Mouse (Mus musculus): ENCODE data around the gene Samd4b.
A peak's percentile ranks its signal among the peaks of the same experiment; 100 is the strongest.
"Not testable (repeated sequence)": the region's sequence is repeated elsewhere in the genome, so short reads cannot be mapped to it uniquely, and the experiment has no call there.

The Samd4b gene

DNA sequence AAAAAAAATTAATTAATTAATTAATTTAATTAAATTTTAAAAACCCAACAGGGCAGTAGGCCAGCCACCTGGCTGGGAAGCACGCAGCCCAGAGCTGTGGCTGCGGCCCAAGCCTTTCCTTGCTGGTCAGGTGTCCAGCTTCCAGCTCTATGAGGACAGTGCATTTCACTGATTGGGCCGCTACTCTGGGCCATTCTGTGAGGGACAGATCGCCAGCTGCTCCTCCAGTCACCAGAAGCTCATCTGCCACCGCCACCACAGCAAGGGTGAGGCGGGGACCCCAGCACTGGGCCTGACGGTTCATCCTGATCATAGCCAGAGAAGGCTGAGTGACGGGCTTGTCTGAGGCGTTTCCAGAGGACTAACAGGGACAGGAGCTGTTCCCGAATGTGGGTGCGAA lies 36.0 kb downstream of the Samd4b start:
- DNase-seq (ENCODE audit: low read depth), result no peak

DNA sequence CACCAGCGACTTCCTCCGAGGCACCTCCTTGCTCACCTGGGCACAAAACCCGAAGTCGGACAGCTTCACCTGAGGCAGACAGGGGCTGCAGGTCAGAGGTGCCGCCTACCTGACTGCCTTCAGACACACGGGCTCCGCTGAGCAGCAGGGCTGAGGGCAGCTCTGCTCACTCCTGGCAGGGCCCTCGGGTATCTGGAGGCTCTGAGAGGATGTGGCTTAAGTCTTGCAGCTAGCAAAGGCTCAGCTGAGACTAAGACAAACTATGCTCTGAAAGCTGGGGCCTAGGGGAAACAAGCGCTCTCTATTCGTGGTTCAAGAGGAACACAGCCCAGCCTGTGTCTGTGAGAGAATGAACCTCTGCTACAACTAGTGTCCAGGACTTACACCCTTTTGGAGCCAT lies 37.1 kb downstream of the Samd4b start:
- no peak for DNase-seq (ENCODE audit: low read depth)

DNA sequence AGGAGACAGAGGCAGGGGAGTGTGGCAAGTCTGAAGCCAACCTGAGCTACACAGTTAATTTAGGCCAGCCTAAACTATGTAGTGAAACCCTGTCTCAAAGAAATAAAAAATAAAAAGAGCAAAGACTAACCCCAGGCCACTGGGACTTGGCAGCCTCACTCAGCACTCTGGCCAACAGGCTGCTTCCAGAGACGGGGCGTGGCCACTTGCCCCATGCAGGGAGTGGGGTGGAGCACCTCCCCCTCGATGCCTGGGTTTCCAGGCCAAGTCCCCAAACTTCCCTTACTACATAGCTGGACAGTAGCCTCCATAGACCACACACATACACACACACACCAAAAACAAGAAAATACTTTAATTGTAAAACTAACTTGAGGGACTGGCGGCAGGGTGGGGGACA lies 39.5 kb downstream of the Samd4b start:
- DNase-seq (ENCODE audit: low read depth), result no peak

DNA sequence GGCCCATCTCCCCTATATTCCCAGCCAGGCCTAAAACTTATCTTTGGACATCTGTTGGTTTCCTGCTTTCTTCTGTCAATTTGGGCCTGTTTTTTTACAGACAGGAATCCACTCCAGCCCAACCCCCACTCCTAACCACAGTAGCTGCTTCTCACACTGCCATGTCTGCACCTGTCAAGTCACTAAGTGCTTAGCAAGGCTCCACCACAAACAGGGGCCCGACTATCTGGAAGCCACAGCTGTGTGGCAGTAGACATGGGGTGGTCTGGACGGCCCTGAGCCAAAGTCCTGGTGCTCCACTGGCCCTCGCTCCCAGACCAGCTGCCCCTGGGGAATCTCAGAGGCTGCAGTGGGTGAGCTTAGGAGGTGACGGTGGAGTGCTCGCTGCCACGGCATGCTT lies 40.2 kb downstream of the Samd4b start:
- DNase-seq (ENCODE audit: low read depth), result peak; percentile 56

DNA sequence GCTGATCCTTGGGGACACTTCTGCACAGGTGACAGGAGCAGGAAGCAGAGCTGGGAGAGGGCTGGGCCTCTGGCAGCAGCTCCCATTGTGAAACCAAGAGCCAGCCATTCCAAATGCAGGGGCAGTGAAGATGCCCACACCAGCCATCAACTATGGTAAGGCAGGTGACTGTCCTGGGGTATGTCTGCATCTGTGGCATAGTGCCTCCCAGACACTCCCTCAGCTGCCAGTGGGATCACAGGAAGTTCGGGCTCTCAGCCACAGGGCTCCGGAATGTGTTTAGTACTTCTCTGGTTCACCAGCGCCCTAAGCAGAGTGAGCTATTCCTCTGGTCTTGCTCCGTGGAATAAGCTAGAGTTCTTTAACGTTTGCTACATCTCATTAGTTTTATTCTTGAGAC lies 40.9 kb downstream of the Samd4b start:
- no peak for DNase-seq (ENCODE audit: low read depth)

DNA sequence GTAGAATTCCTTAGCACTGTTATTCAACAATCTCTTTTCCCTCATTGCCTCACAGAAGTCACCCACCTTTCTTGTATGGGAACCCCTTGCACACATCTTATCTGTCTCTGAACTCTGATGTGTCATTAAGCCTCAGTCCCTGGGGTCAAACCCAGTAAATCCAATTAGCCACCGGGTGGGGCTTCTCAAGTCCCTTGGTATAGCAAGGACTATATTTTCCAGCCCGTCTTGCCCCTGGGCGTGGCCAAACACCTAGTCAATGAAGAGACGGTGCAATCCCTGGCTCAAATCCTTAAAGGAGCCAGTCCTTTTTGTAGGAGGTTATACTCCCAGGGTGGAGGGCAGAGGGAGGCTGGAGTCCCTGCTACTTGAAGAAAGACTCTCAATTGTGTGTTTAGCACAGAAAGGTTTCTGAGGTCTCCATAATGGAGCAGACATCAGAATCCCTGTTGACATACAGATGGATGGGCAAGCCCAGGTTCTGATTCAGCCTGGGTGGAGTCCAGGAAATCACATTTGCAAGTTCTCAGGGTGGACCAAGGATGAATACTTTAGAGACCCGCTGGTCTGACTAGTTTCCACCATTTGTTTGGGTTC lies 41.9 kb downstream of the Samd4b start:
- no peak for DNase-seq (ENCODE audit: low read depth)

DNA sequence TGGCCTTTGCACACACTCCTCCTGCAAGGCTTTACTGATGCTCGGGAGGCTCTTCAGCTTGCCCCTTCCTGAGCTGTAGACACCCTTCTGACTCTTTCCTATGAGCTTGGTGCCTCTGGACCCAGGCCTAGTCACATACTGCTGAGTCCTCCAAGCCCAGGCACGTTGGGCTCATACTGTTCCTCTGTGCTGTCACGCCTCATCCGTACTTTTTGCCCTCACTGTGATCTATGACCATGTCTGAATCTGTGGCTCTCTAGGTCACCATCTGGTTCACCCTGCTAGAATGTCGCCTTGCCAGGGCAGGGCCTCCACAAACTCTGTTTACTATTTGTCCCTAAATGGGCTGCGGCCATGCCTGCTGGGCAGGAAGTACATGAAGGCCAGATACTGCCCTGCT lies 44.9 kb downstream of the Samd4b start:
- no peak for DNase-seq (ENCODE audit: low read depth)

DNA sequence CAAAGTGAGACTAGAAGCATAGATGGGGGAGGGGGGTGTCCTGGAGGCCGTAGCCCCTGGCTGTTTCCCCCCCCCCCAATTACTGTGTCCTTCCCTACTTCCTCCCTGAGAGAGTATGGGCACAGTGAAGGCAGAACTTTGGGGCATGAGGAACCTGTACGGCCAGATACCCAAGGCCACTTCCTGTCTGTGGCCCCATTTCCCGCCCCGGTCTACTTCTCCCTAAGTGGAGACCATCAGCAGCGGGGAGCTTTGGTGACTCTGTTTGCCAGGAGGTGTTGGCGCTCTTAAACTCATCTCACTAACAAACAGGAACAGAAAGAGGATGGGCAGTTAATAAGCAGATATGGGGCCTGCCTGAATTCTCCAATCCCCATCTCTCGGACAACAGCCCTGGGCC lies 50.3 kb downstream of the Samd4b start:
- peak; percentile 81 for DNase-seq (ENCODE audit: low read depth)

DNA sequence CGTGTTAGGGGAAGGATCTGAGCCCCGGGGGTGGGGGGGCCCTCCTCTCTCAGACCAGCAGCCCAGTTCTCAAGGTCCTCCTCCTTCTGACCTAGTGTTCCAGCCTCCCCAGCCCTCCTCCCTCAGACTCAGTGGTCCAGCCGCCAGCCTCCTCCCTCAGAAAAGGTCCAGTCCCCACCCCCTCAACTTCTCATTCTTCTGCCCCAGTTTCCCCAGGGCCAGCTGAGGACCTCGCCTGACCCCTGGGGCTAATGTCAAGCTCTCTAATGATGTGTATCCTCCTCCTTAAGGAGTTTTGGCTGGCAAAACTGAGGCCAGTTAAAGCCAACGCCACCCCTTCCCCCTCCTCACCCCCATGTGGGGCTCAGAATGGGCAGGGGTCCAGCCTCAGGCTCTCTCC lies 50.8 kb downstream of the Samd4b start, which contains the start of gene Nccrp1:
TSS of gene Nccrp1 (minus strand) at position 101 of the 400 bp plus-strand sequence.
- no peak for DNase-seq (ENCODE audit: low read depth)

DNA sequence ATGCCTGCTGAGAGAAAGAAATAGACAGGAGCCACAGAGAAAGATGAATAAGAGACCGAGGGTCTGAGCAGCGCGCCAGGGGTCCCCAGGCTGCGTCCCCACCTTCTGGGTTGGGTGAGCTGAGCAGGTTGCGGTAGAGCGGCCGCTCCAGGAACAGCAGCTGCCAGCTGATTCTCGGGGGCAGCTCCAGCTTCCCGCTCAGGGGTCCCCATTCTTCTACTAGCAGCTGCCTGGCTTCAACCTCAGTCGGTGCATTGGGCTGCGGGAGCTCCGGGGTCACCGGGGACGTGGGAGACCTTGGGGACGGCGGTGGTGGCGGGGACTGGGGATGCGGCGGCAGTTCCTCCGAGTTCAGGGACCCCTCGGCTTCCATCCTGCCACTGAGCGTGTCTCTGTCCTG lies 51.3 kb downstream of the Samd4b start:
- DNase-seq (ENCODE audit: low read depth), result no peak

DNA sequence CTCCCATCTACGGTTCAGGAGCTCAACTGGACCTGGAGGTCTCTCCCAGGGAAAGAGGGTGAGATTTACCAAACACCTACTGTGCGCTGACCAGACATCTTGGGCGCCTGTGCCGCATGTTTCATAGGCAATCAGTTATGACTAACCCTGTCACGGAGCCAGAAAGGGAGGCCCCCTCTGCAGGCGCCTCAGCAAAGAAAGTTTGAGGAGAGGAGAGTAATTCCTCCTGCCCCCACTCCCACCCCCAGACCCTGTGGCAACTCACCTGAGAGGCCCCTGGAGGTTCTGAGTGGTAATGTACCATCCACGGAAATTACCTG lies 52.1 kb downstream of the Samd4b start:
- no peak for DNase-seq (ENCODE audit: low read depth)

DNA sequence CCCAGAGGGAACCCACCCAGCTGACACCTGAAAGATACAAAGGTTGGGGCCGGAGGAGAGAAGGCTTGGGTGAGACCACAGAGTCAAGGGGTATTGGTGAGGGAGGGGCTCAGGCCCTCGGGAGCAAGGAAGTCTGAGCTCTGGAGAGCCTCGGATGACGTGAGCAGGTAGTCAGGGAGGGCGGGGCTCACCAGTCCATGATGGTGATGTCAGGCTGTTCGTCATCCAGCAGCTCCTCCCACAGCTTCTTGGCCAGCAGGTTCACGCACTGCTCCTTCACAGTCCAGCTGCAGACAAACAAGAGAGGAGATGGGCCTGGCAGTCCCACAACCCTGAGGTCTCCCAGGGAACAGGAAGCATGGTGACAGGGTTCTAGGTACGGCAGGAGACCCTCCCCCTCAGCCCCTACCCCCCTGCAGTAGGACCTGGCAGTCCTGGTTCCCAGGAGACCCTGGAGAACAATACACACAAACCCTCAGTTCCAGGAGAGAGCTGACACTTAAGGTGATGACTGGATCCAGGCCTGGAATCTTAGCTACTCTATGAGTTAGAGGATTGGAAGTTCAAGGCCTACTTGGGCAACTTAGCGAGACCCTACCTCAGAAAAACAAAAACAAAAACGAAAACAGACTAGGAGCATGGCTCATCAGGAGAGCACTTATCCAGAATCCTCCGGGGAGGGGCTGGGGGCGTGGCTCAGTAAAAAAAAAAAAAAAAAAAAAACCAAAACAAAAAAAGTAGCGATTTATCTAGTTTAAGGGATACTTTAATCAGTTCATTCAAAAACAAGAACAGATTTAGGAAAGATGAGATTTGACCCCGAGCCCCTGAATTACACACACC lies 52.7 kb downstream of the Samd4b start:
- peak; percentile 43 for DNase-seq (ENCODE audit: low read depth)

DNA sequence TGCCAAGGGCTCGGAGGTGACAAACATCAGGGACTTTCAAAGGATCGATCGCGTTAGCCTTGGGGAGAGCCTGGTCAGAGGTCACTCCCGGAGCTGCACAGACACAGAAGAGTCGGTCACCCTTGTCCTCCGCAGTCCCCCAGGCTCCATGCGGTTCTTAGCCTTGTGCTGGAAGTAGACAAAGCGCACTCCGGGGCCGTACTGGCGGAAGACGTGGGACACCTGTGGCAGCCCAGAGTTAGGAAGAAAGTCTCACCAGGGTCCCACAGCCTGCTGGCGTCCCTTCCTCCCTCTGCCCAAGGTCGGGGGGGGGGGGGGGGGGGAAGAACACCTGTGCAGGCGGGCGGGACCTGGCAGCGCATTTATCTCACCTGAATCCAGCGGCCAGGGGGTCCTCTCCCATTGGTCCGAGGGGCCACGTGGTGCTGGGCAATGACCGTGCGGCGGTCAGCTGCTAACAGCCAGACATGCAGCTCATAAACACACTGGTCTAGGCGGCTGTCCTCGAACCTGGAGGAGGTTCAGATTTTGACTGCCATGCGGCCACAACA lies 53.8 kb downstream of the Samd4b start:
- no peak for DNase-seq (ENCODE audit: low read depth)

DNA sequence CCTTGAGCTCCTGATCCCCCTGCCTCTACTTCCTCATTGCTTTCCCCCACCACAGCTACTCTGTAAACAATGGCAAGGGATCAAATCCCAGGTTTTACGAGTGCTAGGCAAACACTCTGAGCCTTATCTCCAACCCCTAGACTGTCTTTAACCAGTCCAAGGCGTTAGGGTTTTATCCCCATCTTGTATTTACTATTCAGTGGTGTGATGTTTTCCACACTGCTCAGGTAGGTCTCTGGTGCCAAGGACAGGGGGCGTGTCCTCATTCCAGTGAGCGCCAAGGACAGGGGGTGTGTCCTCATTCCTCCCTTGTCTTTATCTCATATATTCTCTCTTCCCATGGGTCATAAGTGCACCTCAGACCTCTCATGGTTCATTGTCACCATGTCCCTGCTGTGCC lies 57.4 kb downstream of the Samd4b start, which contains the start of gene Sycn:
TSS of gene Sycn (plus strand) at position 360 of the 400 bp plus-strand sequence.
- no peak for DNase-seq (ENCODE audit: low read depth)

DNA sequence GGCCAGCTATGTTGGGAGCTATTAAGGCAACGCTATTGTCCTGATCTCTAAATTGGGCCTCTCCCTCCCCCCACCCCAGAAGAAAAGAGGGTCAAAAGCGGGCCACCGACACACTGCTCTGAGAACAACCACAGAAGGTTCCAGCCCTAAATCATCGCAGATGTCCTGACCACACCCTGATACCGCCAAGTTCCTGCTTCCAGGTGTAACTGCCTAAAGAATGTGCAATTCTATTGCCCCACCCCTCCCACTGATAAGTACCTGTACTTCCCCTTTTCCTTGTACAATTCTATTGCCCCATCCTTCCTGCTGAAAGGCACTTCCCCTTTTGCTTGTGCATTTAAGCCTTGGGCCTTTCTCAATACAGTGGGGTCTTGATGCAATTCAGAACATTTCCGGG lies 59.1 kb downstream of the Samd4b start:
- peak; percentile 32 for DNase-seq (ENCODE audit: low read depth)

DNA sequence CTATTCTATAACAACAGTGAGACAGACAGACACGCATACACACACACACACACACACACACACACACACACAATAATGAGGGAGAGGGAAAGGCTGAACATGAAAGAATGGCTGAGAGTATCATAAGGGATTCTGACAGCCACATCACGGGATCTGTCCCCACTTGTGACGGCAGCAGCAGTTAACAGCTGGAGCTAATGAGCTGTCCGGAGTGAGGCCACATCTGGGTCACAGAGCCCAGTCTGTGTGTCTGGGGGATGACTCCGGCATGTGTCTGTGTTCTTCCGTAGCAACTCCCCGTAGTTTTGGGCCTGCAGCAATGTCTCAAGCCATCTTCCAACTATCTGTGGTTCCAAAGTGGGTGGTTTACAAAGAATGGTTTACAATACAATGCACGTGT lies 65.9 kb downstream of the Samd4b start:
- DNase-seq (ENCODE audit: low read depth), result no peak

DNA sequence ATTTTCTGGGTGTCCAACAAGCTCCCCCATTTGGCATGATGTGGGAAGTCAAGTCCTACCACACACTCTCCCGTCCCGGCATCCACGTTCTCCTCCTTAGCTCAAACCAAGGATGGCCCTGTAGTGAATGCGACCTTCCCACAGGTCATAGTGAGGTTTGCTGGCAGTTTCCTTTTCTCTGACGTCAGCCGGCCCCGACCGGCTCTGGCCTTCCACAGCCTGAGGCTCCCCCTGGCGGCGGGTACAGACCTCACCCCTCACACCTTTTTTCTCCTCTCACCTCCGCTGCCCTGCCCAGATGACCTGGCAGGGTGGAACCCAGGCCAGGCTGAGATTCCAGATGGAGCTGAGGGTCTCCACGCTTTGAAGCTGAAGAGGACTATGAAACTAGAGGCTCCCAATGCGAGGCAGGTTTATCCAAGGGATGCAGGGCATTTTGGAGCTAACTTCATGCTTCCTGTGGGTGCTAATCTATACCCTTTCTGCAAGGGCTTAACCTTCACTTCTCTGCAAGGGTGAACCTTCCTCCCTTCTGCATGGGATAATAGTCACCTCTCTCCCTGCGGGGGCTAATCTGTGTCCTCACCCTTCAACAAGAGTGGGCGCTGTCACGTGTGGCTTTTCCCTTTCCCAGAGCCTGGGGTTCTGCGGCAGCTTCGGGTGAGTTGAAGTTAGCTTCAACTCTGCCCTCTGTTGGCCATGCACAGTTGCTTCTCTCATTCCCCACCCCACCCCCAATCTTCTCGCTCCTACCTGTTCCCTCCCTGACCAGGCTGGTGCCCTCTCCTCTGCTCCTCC lies 69.8 kb downstream of the Samd4b start:
- DNase-seq (ENCODE audit: low read depth), result peak; percentile 85

DNA sequence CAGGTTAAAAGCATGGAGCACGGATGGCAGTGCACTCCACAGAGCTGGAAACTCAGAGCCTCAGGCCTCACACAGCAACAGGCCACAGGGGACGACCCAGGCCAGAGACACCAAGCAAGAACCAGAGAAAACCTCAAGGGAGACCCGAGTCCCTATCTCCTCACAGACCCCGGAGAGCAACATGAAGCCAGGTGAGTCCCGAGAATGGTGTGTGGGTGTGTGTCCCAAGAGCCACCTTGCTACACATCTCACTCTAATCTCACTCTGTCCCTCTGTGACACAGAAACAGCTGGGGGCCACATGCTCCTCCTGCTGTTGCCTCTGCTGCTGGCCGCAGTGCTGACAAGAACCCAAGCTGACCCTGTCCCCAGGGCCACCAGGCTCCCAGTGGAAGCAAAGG lies 75.4 kb downstream of the Samd4b start, which contains the start of gene Ifnl3:
TSS of gene Ifnl3 (plus strand) at position 301 of the 400 bp plus-strand sequence.
- DNase-seq (ENCODE audit: low read depth), result not testable (repeated sequence)

DNA sequence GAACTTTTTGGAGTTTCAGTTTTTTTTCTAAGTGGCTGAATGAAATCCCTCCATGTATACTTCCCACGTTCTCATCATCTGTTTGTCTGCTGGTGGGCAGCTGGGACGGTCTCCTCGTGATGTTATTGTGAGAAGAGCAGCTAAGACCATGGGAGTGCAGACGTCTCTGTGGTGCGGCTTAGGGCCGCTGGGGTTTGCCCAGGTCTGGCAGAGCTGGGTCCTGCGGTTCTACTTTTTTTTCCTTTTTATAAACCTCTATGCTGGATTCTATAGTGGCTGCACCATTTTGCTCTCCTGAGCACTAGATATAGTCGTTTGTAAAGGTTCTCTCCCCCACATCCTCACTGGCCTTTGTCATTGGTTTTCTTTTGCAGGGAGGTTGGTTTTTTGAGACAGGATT lies 86.5 kb downstream of the Samd4b start:
- no peak for DNase-seq (ENCODE audit: low read depth)

DNA sequence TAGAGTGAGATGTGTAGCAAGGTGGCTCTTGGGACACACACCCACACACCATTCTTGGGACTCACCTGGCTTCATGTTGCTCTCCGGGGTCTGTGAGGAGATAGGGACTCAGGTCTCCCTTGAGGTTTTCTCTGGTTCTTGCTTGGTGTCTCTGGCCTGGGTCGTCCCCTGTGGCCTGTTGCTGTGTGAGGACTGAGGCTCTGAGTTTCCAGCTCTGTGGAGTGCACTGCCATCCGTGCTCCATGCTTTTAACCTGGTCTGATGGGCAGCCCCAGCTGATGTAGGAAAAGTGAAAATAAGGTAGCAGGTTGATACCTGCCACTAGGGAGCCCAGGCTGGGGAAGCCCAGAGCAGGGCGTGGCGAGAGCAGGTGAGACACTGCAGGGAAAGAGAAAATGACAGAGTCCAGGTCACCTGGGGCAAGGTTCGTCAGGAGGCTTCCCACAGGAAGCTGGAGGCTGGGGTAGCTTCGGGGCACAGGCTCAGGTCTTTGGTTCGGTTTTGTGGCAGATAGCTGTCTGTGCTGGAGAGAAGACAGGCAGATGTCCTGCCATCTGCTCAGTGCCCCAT lies 87.5 kb downstream of the Samd4b start, which contains the start of gene Ifnl2:
TSS of gene Ifnl2 (minus strand) at position 51 of the 570 bp plus-strand sequence.
- not testable (repeated sequence) for DNase-seq (ENCODE audit: low read depth)

DNA sequence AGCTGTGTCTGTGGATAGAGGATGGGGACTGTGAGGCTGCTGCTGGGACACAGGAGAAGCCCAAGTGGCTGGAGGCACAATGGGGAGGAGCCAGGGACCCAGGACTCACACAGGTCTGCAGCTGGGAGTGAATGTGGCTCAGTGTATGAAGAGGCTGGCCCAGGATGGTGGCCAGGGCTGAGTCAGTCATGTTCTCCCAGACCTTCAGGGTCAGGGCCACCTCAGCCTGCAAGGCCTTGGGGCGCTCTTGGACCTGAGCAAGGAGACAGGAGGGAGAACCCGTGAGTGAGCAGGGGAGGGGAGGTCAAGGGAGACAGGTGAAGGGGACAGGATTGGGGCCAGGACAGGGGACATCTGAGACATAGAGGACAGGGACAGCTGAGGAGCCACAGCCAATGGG lies 88.8 kb downstream of the Samd4b start:
- not testable (repeated sequence) for DNase-seq (ENCODE audit: low read depth)

DNA sequence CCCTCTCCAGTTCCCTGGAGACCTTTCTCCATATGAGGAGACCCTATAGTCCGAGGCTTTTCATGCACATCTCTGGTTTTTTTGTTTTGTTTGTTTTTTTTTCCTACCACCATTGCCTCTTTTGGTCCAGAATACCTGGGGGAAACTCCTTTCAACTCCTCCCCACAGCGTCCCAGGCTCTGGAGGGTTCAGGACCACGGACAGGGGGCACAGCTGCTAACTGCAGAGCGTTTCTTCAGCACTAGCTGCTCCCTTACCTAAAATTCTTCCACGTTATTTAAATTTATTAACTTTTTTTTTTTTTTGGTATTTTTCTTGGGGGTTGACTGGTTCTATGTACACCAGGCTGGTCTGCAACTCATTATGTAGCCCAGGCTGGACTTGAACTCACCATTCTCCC lies 92.4 kb downstream of the Samd4b start:
- DNase-seq (ENCODE audit: low read depth), result peak; percentile 42
